9 mouse cellular contexts compared by ENCODE assay signal in the genomic region with DNA sequence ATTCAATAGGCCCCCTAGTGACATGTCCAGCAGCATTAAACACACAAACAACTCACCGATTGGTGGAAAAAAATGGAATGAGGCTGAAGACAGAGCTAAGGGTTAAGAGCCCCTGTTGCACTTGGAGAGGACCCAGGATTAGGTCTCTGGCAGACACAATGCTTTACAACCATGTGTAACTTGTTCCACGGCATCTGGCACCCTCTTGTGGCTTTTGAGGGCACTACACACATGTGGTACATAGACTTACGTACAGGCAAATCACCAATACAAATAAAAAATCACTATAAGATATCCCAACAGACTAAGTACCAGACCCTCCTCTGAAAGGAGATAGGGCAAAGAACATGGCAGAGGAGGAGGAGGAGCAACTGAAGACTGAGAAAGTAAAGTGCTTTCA. TPM values are rescaled to one million over a fixed set of nuclear protein-coding genes. Genes with fewer than 3 reads are reported as not detected.
DNase-seq lines count a peak whose midpoint lies in the region; ATAC-seq lines count a peak whose summit lies in the region.
"Had no signal": no experiment of that assay in that cellular context is flagged by ENCODE, and none has a peak within 500 bp of the region (broad histone marks: within the 10 kb centered on the region; RNA-seq: fewer than 3 reads in every experiment).

No protein-coding gene starts in this region.

- no peaks in the 10 kb centered on the region for H3K9me3 ChIP-seq in kidney, embryonic 14.5 days (ENCODE audit: control insufficient read depth, low read length)

- H3K9ac ChIP-seq in kidney, embryonic 14.5 days (ENCODE audit: low read depth, low read length) = no peak overlapping the region

- no peaks in the 10 kb centered on the region for H3K36me3 ChIP-seq in kidney, embryonic 14.5 days (ENCODE audit: control insufficient read depth, insufficient read depth, low read length)

- no peak overlapping the region for H3K4me2 ChIP-seq in kidney, embryonic 14.5 days (replicated peaks; ENCODE audit: low read depth, low read length)

- WGBS in kidney, embryonic 14.5 days = 82% methylated on average over 3 of the region's 3 CpGs

- DNase-seq in kidney, adult 18-20 months = peak; percentile 12
- DNase-seq in 3134 (ENCODE audit: extremely low read depth, insufficient read length, low spot score) (peak; percentile 5), 416B (ENCODE audit: low read depth) (peak; percentile 34)
- DNase-seq in c-Kit-positive CD71-positive TER-119-positive erythroid progenitor cells, embryonic 14.5 days (ENCODE audit: low spot score) = peak; percentile 17
- no peak for DNase-seq in Muller cell, postnatal 12 days (ENCODE audit: inconsistent ontology term)
- no peak for DNase-seq in layer of hippocampus, adult 18-20 months (ENCODE audit: low spot score in 2 of 2)
- DNase-seq: cerebellum, adult 18-20 months had no signal

- no peaks in the 10 kb centered on the region for H3K4me1 ChIP-seq in kidney, embryonic 14.5 days (ENCODE audit: control insufficient read depth, insufficient read depth, low read length)

- no peak overlapping the region for H3K27ac ChIP-seq in kidney, embryonic 14.5 days (ENCODE audit: low read depth, low read length)

- H3K4me3 ChIP-seq in kidney, embryonic 14.5 days (ENCODE audit: low read length) = no peak overlapping the region

- H3K27me3 ChIP-seq in kidney, embryonic 14.5 days (ENCODE audit: control insufficient read depth, insufficient read depth, low read length) = no peaks in the 10 kb centered on the region

- ATAC-seq in kidney, embryonic 14.5 days (ENCODE audit: low FRiP score, low TSS enrichment) = no peak

RNA-seq across cellular contexts. Expression of a gene that starts 37.5 kb away (rescaled TPM):
- polyA plus RNA-seq in kidney, embryonic 14.5 days (2014; fragmentation: Nextera tagmentation; extraction: Ambion mirVana) = 15.0 and 17.2 TPM in 2 replicates
- 1 to 10 TPM; 5.6 to 6.7 TPM for total RNA-seq in layer of hippocampus, adult 18-20 months (2021)
- total RNA-seq: neutrophil, adult 5-6 weeks had no signal

Comparison
In these comparisons a context has a peak if more than half of its experiments do, and no peak if none do; other contexts are left out.
1. DNase-seq: peak in kidney, adult 18-20 months (single experiment), 3134 (single experiment), 416B (single experiment) and c-Kit-positive CD71-positive TER-119-positive erythroid progenitor cells, embryonic 14.5 days (single experiment); none in Muller cell, postnatal 12 days (single experiment) and layer of hippocampus, adult 18-20 months (0 of 2).